Mouse (Mus musculus) Muller cell, postnatal 12 days (primary cell): Measurements from ENCODE around the gene Tcaim.
"Not testable (repeated sequence)": the region's sequence is repeated elsewhere in the genome, so short reads cannot be mapped to it uniquely, and the experiment has no call there.

Experiments
- DNase-seq: peaks from one replicate; pipeline ENCODE4 v3.0.0-alpha.2; 2015; ENCODE audit errors: inconsistent ontology term

The Tcaim gene

DNA sequence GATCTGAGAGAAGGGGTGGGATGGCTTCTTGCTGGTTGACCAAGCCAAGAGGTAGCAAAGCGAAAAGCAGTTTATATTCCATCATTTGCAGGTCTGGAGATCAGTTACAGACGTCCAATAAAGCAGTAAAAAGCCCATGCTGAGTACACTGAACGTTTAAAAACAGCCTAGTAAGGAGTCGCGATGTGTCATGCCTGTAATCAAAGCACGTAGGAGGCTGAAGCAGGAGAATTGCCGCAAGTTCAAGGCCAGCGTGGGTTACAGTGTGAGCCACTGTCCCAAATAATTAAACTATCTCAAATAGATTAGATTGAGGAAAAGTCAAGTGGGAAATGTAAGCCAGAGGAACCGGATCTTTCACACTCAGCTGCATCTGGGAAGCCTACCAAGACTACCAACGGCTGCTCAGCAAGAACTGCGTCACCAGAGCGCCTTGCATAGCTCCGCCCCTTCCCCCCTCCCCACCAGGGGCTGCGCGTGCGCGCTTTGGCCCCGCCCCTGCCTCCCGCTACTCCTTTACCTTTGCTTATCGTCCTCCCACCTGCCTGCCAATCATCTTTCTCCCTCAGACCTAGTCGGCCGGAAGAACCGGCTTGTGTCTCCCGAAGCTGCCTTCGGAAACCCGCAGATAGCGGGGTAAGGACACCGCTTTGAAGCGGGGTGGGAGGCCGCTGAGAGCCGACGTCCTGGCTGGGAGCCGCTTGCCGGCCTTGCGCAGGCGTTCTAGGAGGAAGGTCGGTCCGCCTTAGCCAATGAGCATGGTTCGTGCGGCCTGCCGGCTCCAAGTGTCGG, at the start of gene Tcaim:
Gene Tcaim (plus strand): TSS at position 487 of the 792 bp plus-strand sequence.
- DNase-seq = peak; percentile 97

DNA sequence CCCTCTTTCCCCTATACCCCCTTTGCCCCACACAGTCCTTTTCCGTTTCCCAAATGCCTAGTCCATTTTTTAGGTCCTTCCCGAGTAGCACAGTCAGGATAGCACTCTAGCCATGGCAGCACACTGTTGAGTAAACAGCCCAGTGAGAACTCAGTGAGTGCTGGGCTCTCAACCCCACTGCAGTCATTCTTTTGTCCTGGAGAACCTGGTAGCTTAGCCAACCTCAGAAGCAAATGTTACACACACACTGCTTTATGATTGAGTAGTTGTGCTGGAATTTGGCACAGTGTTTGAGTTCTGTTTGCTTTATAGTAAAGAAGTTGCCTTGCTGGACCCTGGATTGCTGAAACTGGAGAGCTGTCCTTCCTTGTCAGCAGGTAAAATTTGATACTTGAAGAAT, 47.7 kb upstream of the Tcaim start:
- DNase-seq = no peak

DNA sequence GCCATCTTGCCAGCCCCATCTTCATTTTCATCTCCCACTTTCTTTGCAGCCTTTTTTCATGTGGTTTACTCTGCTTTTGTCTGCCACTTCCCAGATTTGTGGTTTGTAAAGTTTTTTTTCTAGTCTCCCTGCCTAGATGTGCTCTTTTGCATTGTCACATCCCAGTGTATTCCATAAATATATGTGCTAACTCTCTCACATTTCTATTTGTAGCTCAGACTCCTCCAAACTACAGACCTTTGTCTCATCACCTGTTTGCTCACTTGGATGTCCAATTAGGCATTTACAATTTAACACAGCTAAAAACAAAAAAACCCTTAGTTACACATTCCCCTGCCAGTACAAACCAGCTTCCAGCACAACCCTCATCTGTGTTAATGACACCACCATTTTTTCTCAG, 45.2 kb upstream of the Tcaim start:
- no peak for DNase-seq

DNA sequence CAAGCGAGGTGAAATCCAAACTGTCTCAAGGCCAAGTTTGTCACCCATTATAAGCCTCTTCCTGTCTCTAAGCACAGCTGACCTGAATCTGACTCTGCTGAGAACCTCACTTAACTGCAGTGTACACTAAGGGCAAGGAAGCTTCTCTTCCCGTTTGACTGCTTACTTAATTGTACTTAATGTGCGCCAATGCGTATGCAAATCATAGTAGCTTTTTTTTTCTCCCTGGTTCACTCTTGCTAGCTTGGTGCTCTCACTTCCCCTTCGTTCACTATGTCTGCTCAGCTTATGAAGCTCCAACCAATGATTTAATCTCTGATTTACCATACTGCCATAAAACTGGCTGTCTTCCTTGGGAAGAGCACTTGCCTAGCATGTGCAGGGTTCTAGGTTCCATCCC, 20.1 kb upstream of the Tcaim start:
- DNase-seq = no peak

DNA sequence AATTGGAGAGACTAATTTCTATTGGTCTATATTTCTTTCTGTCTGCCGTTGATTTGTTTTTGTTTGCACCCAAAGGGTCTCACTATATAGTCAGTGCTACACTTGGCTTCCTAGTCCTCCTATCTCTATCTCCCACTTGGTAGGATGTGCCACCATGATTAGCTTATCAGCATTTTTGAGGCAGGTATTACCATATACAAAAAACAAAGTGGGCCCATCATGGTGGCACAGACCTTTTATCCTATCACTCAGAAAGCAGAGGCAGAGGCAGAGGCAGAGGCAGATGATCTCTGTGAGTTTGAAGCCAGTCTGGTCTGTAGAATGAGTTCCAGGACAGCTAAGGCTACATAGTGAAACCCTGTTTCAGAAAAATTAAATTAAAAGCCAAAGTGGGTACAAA, 18.8 kb upstream of the Tcaim start:
- no peak for DNase-seq

DNA sequence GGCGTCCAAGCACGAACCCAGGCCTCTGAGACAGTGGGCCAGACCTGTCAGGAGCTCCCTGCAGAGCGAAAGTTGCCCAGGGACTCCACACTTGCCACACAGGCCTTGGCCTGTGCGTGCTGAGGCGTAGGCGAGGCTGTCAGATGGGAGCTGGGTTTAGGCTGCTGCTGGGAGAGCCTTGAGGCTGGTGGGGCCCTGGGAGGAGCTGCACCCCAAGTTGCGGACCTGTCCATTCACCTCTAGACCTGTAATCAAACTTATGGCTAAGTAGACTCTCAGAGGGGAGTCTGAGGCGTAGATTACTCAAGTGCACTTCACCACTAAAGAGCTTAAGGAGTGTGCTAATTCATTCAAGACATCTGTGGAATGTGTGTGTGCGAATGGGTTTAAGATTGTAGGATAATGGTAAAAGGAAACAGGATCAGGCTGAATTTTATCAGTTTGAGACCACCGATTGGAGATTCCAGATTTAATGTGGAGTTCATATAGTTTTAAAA, 554 bp downstream of the Tcaim start:
- DNase-seq = no peak

DNA sequence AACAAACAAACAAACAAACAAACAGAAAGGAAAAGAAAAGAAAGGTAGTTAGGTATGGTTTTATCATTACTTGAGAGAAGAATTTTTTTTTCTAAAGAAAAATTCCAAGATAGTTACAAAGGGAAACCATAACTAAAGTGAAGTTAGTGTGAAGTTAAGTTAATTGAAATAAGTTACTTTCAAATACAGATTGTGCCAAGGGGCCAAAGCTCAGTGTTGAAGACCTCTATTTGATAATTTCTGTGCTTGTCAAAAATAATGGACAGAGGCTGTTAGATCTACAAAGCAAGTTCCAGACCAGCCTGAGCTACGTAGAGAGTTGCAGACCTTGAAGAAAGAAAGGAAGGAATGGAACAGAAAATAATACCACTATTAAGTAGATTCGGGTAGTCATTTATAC, 1.8 kb downstream of the Tcaim start:
- no peak for DNase-seq

DNA sequence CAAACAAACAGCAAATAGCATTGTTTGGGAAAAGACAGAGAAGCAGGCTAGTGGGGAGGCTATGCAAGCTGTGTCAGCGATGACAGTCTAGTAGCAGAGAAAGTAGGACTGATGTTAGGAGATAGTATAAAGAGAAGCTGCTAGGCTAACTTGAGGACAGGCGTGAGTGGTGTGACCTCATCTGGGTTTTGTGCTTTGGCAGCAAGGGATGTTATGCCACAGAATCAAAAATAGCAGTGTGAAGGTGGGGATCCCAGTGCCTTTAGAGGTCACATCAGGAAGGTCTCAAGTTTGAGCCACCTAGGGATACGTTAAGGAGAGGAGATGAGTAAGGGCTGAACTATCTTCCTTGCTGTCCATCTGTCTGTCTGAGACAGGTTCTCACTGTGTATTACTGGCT, 4.9 kb downstream of the Tcaim start:
- no peak for DNase-seq

DNA sequence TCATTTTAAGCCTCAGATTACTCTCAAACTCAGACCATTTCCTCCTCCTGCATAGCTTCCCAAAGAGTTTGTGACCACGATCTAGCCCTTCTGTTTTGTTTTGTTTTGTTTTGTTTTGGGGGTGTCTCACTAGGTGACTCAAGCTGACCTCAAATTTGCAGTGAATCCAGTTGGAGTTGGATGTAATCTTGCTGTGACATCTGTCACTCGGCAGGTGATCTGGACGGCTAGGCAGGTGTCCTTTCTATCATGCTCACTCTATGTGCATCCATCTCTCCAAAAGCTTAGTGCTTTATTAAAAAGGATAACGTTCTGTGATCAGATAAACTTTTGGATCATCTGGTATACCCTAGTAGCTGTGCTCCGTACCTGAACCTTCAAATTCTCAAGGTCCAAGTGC, 7.0 kb downstream of the Tcaim start:
- no peak for DNase-seq

DNA sequence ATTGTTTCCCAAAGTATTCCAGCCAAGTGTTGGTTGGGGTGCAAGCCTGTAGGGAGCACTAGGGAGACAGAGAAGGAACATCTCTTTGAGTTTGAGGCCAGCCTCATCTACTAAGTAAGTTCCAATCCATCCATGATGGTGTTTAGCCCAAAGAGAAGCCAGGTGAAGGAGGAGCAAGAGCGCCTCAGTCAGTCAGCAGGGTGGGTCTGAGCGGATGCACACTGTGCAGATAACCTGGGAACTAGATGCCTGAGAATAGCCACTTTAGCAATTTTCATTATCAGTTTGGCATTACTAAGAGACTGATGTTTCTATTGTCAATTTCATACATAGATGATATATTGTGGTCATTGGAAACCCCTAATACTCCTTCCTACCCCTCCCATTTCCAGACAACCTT, 9.4 kb downstream of the Tcaim start:
- DNase-seq = no peak

DNA sequence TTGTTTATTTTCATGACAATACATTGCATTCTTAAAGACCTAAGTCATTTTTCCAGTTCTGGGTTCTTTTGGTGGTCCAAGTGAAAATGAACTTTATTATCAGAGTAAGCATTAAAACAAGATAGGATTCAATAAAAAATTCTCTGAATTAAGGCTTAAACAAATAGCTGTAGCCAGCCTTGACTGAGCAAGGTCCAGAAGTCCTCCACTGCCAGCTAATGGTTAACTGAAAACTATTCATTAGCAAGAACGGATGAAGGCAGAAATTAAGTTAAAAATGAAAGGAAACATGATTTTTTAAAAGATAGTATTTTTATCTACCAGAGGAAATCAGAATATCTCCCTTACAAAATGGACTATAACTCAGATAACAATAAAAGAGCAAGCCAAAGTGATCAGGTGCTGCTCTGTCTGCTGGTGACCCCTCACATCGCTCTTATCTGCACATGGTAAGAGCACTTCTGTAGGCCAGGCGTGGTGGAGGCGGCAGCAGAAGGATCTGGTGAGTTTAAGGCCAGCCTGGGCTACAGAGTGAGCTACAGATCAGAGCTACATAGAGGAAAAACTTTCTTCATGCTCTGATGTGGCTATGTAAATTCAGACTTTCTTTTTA, 10.0 kb downstream of the Tcaim start:
- no peak for DNase-seq

DNA sequence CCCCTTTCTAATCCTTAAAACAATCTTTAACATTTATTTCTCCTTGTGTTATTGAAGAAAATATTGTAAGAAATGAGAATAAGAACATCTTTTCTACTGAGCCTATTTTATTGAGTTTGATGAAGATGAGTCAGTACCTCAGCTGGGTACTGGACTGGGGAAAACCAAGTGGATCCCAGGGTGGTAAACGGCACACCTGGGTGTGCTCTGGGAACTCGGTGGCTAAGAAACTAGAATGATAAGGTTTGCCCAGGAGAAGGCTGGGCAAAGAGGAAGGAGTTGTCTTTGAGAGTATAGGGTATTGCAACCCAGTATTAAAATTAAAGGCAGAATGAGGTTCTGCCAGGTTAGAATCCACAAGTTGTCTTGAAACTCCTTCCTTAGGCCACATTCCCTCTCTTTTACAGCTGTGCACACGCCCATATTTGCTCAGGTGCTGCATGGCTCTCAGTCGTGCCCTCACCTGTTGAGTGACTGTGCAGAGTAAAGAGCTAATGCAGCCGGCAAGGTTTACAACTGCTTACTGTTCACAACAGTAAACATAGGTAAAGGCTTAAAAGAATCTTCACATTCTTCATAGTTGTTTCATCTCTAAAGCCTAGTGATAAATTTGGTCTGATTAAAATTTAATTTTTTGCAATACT, 18.2 kb downstream of the Tcaim start:
- no peak for DNase-seq

DNA sequence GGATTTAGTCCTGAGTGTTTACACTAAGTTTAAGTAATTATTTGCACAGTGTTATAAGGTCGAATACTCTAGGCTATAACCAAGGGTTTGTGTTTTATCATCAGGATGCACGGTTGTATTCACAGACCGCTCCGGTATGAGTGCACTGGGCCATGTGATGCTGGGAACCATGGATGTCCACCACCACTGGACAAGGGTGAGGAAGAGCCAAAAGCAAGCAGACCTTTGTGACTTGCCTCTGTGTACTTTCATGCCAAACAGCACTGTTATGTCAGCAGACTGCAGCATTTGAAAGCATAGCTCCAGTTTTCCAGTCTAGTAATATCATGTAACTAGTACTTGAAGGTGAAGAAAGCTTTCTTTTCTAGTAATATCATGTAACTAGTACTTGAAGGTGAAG, 21.4 kb downstream of the Tcaim start:
- no peak for DNase-seq

DNA sequence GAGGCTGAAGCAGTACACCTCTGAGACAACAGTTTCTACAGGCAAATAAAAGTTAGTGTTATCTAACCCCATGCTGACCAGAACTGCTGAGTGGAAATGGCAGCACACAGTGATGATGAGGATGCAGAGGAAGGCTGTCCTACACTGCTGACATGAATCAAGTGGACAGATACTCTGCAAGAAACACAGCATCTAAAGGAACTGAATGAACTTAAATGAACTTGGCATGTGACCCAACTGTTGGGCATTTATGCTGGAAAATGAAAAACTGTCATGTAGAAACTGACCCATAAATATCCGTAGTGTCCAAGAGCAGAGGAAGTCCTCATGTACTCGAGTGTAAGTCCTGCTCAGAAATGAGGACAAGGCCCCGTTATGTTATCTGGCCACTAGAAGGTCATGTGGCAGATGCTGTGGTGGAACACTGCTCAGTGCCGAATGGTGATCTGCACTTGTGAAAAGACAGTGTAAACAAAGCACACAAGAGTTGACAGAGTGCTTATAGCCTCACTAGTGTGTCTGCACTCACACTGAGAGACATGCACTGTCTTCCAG, 24.6 kb downstream of the Tcaim start:
- DNase-seq = no peak

DNA sequence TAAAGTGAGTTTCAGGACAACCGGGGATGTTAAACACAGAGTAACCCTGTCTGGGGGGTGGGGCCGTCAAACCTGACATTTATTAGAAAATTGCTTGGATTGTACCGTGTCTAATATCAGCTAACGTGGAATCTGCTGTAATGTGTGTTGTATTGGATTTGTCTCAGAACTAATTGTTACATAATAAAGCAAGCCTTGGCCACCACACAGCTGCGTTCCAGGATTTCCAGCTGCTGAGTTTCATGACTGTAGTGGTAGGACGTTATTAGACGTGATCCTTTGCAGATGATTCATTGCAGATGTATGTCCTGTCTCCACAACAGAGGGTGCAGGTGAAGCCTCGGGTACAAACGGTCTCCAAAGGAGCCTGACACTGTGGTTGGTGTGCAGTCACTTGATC, 30.8 kb downstream of the Tcaim start:
- peak; percentile 38 for DNase-seq

DNA sequence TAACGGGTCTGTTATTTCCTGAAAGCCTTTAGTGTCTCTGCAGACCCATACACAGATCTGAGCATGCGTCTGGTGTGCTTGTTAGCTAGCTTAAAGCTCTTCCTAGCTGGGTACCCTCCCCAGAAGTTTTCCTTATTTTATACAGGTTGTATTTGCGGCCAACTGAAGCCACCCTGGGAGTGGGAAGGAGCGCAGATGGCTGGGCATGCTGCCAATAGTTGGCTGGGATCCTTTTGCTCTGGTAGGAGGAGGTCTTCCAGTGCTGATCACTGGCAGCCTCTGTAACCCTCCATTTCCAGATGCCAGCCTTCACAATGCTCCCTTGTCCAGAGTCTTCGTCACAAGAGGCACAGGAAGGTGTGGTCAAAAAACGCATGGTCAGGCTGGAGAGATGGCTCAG, 31.5 kb downstream of the Tcaim start:
- peak; percentile 75 for DNase-seq

DNA sequence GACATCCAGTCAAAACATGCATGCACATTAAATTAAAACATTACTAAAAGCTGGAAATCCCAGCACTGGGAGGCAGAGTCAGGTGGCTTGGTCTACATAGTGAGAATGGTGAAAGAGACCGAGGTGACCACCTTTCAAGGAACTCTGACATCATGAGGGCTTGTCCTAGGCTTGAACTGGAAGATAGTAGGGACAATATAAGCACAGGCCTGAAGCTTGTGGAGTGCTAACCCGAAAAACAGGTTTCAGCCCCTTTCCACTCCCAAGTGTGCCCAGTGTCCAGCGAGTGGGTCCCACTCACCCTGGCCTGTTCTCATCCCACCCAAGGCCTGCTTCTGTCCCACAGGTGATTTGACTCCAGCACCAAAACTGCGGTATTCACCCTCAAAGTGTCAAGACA, 31.9 kb downstream of the Tcaim start:
- DNase-seq = no peak

DNA sequence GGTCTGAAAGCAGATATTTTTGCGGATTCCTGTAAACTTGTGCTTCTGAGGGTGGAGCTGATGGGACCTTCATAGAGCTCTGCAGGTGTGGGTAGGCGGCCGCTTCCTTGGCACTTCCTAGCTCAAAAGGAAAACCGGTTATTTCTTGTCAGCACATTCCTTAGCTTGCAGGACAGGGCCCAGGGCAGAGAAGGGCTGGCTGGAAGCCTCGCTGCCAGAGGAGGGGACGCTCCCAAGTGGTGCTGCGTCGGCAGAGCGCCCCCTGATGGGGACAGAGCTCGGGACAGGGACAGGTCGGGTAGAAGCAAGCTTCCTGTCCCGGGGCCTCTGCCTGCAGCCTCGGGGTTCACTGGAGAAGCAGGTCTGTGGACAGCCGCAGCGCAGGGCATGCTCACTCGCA, 32.3 kb downstream of the Tcaim start:
- DNase-seq = peak; percentile 24

DNA sequence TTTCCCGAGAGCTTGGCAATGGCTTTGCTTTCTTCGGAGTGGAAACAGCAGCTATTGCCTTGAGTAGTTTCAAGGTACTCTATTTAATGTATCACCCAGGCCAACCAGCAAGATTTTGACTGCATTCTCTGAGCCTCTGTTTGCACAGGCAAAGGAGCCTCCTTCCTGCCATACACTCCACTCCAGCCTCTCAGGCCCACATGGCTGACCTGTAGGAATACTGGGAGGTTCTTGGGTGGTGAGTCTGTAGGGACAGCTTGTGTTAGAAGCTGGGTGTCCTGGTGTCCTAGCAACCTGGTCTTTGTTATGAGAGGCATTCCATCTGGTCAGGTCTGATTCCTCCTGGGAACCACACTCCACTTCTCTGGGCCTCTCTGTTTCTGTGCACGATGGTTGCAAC, 38.4 kb downstream of the Tcaim start, which contains the start of gene Gm35549:
Gene Gm35549 (minus strand): TSS at position 276 of the 400 bp plus-strand sequence.
- no peak for DNase-seq

DNA sequence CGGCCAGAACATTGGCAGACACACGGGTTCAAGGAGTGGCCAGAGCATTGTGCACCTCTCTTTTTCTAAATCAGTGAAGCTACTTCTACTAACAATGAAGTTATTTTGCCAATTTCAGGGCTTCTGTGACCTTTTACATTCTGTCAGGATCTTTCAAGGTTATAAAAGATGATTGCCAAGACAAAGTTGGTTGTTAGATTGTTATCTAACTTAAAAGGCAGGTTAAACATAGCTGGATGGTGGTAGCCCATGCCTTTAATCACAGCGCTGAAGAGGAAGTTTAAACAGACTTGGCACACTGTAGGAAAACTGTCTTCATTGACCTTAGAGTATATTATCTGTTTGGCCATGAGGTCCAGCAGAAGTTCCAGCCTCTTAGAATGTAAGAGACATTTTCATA, 40.3 kb downstream of the Tcaim start:
- DNase-seq = no peak

DNA sequence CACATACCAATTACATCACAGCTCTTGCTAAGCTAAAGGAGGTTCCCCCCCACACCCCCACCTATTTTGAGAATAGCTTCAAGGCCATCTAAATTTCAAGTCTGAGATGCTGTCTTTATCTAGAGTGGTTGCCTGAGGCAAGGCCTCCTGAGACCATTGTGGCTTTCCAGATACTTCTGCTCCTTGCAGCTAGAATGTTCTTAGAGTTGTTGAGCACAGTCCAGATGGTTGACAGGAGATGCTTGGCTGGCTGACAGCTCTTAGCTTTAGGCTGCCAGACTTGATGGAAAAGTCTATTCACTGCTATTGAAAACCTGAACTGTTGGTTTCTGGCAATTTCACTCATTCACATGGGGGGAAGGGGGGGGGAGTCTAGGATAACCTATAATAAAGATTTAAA, 40.8 kb downstream of the Tcaim start:
- DNase-seq = no peak

DNA sequence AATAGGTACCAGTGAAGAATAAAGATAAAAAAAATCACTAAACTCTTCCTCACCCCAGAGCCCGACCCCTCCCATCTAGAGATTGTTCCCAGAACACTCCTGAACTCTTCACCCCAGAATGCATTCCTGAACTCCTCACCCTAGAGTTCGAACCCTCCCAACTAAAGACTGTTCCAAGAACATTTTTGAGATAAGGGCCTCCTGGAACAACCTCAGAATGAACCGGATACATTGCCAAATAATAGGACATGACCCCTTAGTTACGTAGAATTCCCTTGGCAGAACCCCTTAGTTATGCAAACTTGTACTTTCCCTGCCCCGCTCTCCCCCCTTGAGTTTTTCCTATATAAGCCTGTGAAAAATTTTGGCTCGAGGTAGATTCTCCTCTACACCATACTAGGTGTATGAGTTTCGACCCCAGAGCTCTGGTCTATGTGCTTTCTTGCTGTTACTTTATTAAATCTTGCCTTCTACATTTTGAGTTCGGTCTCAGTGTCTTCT, 42.5 kb downstream of the Tcaim start:
- DNase-seq = not testable (repeated sequence)
